Mouse (Mus musculus) kidney, embryonic 16.5 days (tissue): Measurements from ENCODE around the gene Jak1. TPM values are rescaled to one million over a fixed set of nuclear protein-coding genes. Genes with fewer than 3 reads are reported as not detected.
A peak's percentile ranks its signal among the peaks of the same experiment; 100 is the strongest.

ENCODE experiments used
- ATAC-seq: fragments of 200-750 bp; cut with Nextera tagmentation; 2 replicates; pipeline ENCODE4 v1.8.0; 2017; ENCODE audit warnings: moderate TSS enrichment; ENCODE audit not compliant: low FRiP score, low TSS enrichment
- H3K27ac ChIP-seq: fragments of 300-500 bp; sonication (generic); 2 replicates; pipeline ENCODE4 v1.5.1; 2014; ENCODE audit warnings: low read length
- H3K27me3 ChIP-seq: fragments of 300-500 bp; sonication (generic); 2 replicates; pipeline ENCODE4 v1.6.1; 2014; ENCODE audit warnings: low read length, control low read depth, mixed read lengths; ENCODE audit not compliant: insufficient read depth
- H3K36me3 ChIP-seq: fragments of 300-500 bp; sonication (generic); 2 replicates; pipeline ENCODE4 v1.6.1; 2014; ENCODE audit warnings: low read length, control low read depth, mixed read lengths; ENCODE audit not compliant: insufficient read depth
- H3K4me1 ChIP-seq: fragments of 300-500 bp; sonication (generic); 2 replicates; pipeline ENCODE4 v1.6.1; 2014; ENCODE audit warnings: low read length, control low read depth, mixed read lengths; ENCODE audit not compliant: insufficient read depth
- H3K4me2 ChIP-seq: fragments of 300-500 bp; sonication (generic); replicated peaks from 2 replicates; pipeline ENCODE4 v1.6.1; 2014; ENCODE audit warnings: low read depth, low read length
- H3K4me3 ChIP-seq: fragments of 300-500 bp; sonication (generic); 2 replicates; pipeline ENCODE4 v1.5.1; 2014; ENCODE audit warnings: mild to moderate bottlenecking, low read length
- H3K9ac ChIP-seq: fragments of 300-500 bp; sonication (generic); replicated peaks from 2 replicates; pipeline ENCODE4 v1.6.1; 2014; ENCODE audit warnings: low read length
- H3K9me3 ChIP-seq: fragments of 300-500 bp; sonication (generic); 2 replicates; pipeline ENCODE4 v1.6.1; 2016; ENCODE audit warnings: low read length, control low read depth
- WGBS: fragments of 180-500 bp; shearing (Covaris S2); extraction: QIAGEN DNeasy Blood & Tissue Kit; methylation state at CpG from one replicate; pipeline ENCODE4 v1.1.7; 2014; 5-methylcytosine and 5-hydroxymethylcytosine counted together
- polyA plus RNA-seq: library from polyadenylated mRNA; unstranded; fragments of >200 nt; fragmentation: Nextera tagmentation; extraction: Ambion mirVana; gene quantifications from 2 replicates; pipeline ENCODE4 v1.2.1, GENCODE M21; 2015

Gene Jak1
- 104 TPM in 2 replicates for polyA plus RNA-seq

DNA sequence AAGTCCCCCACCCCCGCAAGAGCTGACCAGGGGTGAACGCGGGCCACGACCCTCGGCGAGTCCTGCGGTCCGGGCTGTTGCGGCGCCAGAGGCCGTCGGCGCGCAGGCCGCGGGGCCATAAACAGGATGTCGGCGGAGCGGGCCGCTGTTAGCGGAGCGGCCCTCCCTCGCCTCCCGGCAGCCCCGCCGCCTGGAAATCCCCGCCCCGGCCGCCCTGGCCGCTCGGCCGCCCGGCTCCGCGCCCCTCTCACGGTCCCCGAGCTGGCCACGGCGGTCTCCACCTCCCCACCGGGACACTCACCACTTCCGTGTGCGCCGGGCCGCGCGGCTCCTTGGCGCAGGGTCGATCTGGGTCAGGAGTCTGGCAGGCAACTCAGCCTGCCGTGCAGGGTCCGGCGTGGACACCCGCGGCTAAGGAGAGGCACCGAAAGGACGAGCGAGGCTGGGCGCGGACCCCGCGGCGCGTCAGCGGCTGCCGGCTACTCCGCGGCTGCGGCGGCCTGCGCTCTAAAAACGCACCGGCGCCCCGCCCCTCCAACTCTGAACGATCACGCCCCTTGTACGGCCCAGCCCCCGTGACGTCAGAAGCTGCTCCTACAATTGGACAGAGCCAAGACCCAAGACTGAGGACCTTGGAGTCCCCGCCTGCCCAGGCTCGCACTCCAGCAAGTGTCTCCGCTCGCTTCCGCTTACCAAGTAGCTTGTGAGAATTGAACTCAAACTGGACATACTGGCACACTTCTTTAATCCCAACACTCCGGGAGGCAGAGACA, at the start of gene Jak1:
TSS of gene Jak1 (minus strand) at position 542 of the 773 bp plus-strand sequence.
- H3K4me3 ChIP-seq = peak within 1 kb of the TSS; percentile 94
- 0% methylated on average over 83 of the region's 84 CpGs for WGBS
- H3K4me1 ChIP-seq = peaks cover 4% of the 10 kb centered on the region; the same call in 1 of the 2 replicates
- H3K36me3 ChIP-seq = no peaks in the 10 kb centered on the region
- peak within 1 kb of the TSS; percentile 72 for H3K4me2 ChIP-seq
- H3K27ac ChIP-seq = peak within 1 kb of the TSS; percentile 93
- H3K9me3 ChIP-seq = no peaks in the 10 kb centered on the region
- ATAC-seq = peak; percentile 99
- peak within 1 kb of the TSS; percentile 96 for H3K9ac ChIP-seq
- H3K27me3 ChIP-seq = no peaks in the 10 kb centered on the region

DNA sequence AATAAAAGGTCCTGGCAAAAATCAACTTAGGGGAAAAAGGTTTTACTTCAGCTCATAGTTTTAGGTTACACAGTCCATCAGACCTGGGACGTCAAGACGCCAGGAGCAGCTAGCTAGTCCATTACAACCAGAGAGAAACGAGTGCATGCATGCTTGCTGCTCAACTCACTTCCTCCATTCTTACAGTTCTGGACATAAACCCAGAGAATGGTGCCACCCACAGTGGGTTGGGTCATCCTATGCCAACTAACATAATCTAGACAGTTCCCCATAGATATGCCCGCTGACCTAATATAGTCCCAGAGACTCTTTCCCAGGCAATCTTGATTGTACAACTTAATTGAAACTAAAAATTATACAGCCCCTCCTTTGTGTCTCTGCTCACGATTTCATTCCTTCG, 47.0 kb upstream of the Jak1 start:
- Histone ChIP-seq H3K36me3 (no peaks in the 10 kb centered on the region), H3K4me1 (no peaks in the 10 kb centered on the region), H3K27ac (no peak overlapping the region), H3K27me3 (no peaks in the 10 kb centered on the region; the same call in 1 of the 2 replicates), H3K4me2 (no peak overlapping the region), H3K9me3 (no peaks in the 10 kb centered on the region), H3K4me3 (no peak overlapping the region), H3K9ac (no peak overlapping the region)
- 80% methylated on average over 6 of the region's 6 CpGs for WGBS
- ATAC-seq = no peak

DNA sequence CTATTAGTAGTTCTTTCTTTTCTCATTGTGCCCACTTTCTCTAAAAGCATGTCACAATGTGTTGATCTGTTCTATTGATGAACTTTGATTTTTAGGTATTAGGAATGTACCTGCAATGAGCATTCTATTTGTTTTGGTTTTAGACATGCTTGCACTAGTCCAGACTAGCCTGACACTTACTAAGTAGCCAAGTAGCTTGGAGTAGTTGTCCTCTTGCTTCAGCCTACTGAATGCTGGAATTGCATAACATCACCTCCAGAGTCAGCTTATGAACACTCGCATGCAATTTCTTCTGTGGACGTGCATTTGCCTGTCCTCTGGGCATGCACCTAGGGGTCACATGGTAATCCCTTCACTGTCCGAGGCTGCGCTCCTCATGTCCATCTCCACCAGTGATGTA, 43.1 kb upstream of the Jak1 start:
- Histone ChIP-seq H3K27ac (no peak overlapping the region), H3K27me3 (no peaks in the 10 kb centered on the region), H3K4me3 (no peak overlapping the region), H3K9me3 (no peaks in the 10 kb centered on the region), H3K4me1 (no peaks in the 10 kb centered on the region), H3K4me2 (no peak overlapping the region), H3K9ac (no peak overlapping the region), H3K36me3 (no peaks in the 10 kb centered on the region)
- ATAC-seq = no peak
- 94% methylated on average over 4 of the region's 4 CpGs for WGBS

DNA sequence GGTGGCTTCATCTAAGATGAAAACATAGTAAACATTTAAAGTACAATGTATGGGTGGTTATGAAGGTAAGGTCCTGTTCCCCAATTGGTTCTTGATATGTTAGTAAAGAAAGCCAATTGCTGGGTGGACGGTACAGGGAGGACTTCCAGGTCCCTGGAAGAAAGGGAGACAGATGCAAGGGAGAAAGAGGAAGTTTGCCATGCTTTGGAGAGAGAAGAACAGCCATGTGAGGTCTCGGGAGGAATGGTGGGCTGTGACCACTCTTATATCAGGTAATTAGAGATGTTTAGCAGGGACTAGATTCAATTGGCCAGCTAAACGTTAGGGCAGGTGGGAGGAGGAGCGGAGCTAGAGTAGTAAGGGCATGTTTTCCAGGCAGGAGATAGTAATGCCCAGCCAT, 42.2 kb upstream of the Jak1 start:
- Histone ChIP-seq H3K4me3 (no peak overlapping the region), H3K4me1 (no peaks in the 10 kb centered on the region), H3K9ac (no peak overlapping the region), H3K9me3 (no peaks in the 10 kb centered on the region), H3K36me3 (no peaks in the 10 kb centered on the region), H3K4me2 (no peak overlapping the region), H3K27ac (no peak overlapping the region), H3K27me3 (no peaks in the 10 kb centered on the region)
- 56% methylated on average over 4 of the region's 4 CpGs for WGBS
- no peak for ATAC-seq

DNA sequence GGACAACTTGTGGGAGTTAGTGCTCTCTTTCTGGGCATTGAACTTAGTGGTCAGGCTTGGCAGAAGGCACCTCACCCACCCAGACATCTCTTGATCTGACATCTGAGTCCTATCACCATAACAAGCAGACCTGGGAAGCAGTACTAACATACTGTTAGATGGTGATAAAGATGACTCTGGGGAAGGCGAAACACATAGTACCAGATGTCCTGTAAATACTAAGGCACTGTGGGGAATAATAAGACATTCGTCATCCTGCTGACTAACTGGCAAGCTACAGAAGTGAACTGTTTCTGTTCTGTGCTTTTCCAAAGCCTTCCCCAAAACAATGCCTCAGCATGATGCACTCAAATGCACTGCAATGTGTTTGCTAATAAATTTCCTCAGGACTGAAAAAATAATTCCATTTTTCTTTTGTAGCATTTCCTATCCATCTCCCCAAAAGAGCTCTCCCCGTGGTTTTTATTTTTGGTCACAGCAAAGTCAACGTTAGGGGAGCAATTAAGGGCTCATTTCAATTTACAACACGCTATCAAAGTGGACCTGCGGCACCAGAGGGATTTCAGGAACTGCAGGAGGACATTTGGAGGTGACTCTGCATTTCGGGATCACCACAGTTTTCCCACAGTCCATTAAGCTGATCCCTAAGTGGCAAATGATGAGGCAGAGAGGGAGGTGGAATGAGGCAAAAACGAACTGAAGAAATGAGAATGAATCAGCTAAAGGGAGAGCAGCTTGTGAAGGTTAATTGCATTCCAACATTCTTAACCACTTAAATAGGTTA, 41.2 kb upstream of the Jak1 start:
- WGBS = 18% methylated on average over 8 of the region's 8 CpGs
- no peak overlapping the region for H3K27ac ChIP-seq
- H3K4me2 ChIP-seq = no peak overlapping the region
- H3K36me3 ChIP-seq = no peaks in the 10 kb centered on the region
- ATAC-seq = no peak
- no peaks in the 10 kb centered on the region for H3K9me3 ChIP-seq
- H3K27me3 ChIP-seq = no peaks in the 10 kb centered on the region
- 0 out of 2 replicates have a peak, but pooled peaks cover 4% of the 10 kb centered on the region for H3K4me1 ChIP-seq
- no peak overlapping the region for H3K9ac ChIP-seq
- H3K4me3 ChIP-seq = no peak overlapping the region

DNA sequence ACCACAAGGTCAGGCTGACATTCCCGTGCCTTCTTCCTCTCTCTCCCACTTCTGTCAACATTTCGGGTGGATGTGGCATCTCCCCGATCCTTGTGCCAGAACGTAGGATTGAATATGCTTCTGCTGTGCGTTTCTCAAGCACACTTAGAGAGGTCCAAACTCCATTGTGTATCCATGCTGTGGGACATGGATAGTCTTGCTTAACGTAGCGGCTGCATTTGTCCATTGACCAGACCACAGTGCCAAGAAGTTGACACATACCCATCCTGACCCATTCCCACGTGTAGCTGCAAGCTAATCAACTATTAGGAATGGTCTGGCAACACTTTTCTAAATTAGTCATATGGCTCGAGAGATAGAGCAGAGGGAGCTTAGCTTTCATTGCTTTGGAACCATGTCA, 40.0 kb upstream of the Jak1 start:
- H3K9ac ChIP-seq = no peak overlapping the region
- H3K27ac ChIP-seq = no peak overlapping the region
- ATAC-seq = no peak
- no peak overlapping the region for H3K4me3 ChIP-seq
- H3K4me2 ChIP-seq = no peak overlapping the region
- no peaks in the 10 kb centered on the region for H3K27me3 ChIP-seq
- 79% methylated on average over 9 of the region's 9 CpGs for WGBS
- 0 out of 2 replicates have a peak, but pooled peaks cover 8% of the 10 kb centered on the region for H3K4me1 ChIP-seq
- no peaks in the 10 kb centered on the region for H3K9me3 ChIP-seq
- no peaks in the 10 kb centered on the region for H3K36me3 ChIP-seq

DNA sequence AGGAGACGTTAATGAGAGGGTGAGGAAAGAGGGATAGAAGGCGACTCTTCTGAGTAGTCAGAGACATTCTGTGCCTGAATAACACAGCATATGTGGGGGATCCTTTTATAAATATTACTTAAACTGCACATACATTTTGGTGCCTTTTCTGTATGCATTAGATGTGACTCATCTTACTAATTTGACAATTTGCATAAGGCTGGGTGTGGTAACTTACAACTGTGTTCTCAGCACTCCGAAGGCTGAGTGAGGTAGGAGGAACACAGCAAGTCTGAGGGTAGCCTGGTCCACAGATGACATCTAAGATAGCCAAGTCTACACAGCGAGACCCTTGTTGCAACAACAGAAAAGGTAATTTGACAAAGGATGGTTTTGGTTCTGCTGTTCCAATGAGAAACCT, 39.0 kb upstream of the Jak1 start:
- H3K27ac ChIP-seq = no peak overlapping the region
- no peaks in the 10 kb centered on the region for H3K27me3 ChIP-seq
- ATAC-seq = no peak
- H3K9me3 ChIP-seq = no peaks in the 10 kb centered on the region
- 0 out of 2 replicates have a peak, but pooled peaks cover 8% of the 10 kb centered on the region for H3K4me1 ChIP-seq
- H3K9ac ChIP-seq = no peak overlapping the region
- H3K36me3 ChIP-seq = no peaks in the 10 kb centered on the region
- H3K4me3 ChIP-seq = no peak overlapping the region
- H3K4me2 ChIP-seq = no peak overlapping the region
- 85% methylated on average over 4 of the region's 4 CpGs for WGBS

DNA sequence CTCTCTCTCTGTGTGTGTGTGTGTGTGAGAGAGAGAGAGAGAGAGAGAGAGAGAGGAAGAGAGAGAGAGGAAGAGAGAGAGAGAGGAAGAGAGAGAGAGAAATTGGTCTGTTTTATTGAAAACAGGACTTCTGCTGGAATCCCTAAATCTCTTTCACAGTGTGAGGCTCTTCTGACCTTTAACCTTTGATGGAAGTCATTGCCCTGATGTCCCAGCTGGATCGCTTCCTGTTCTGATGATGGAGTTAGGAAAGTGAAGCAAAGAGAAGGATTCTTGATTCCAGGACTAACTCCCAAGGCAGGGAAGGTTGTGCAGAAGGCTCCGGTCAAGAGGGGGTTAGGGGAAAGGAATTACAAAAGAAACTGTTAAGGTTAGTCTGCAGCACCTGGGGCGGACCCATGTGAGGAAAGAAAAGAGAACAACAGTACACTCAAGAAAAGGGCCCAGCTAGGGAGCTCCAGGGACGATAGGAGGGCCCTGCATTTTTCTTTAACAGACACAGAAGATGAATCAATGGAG, 35.4 kb upstream of the Jak1 start:
- no peak overlapping the region for H3K4me2 ChIP-seq
- H3K9me3 ChIP-seq = no peaks in the 10 kb centered on the region
- H3K4me3 ChIP-seq = no peak overlapping the region
- H3K36me3 ChIP-seq = no peaks in the 10 kb centered on the region
- 63% methylated on average over 4 of the region's 4 CpGs for WGBS
- no peak for ATAC-seq
- H3K4me1 ChIP-seq = 0 out of 2 replicates have a peak, but pooled peaks cover 8% of the 10 kb centered on the region
- no peaks in the 10 kb centered on the region for H3K27me3 ChIP-seq
- no peak overlapping the region for H3K9ac ChIP-seq
- no peak overlapping the region for H3K27ac ChIP-seq

DNA sequence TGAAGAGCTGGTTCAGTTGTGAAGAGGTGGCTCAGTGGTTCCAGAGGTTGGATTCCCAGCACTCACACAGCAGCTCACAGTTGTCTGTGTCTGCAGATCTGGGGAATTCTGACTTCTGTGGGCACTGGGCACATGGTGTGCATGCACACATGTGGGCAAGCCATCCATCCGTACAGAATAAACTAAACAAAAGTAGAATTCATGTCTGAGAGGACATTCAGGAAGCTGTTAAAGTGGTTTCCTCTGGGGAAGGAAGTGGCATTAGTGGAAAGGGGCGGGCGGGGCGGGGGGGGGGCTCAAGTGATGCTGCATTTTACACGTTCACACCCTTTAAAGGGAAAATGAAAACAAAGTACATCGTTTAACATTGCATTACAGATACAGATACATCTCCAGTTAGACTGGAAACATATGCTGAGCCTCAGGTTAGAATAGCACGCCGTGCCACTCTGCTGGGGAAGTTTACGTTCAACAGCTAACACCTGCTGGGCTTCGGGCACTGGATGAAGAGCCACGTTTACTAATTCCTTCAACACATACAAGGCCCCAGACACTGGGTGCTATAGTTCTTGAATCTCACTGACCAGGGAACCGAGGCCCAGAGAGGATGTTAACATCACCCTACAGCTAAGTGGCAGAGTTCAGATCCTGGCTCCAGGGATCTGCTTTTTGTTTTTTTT, 33.4 kb upstream of the Jak1 start:
- ATAC-seq = no peak
- no peaks in the 10 kb centered on the region for H3K27me3 ChIP-seq
- WGBS = 61% methylated on average over 12 of the region's 12 CpGs
- no peak overlapping the region for H3K9ac ChIP-seq
- no peaks in the 10 kb centered on the region for H3K36me3 ChIP-seq
- H3K27ac ChIP-seq = no peak overlapping the region
- H3K4me2 ChIP-seq = no peak overlapping the region
- no peaks in the 10 kb centered on the region for H3K9me3 ChIP-seq
- no peak overlapping the region for H3K4me3 ChIP-seq
- H3K4me1 ChIP-seq = peaks cover 8% of the 10 kb centered on the region; the same call in 1 of the 2 replicates
